Mouse (Mus musculus): ENCODE measurements around the gene Commd6.

DNA sequence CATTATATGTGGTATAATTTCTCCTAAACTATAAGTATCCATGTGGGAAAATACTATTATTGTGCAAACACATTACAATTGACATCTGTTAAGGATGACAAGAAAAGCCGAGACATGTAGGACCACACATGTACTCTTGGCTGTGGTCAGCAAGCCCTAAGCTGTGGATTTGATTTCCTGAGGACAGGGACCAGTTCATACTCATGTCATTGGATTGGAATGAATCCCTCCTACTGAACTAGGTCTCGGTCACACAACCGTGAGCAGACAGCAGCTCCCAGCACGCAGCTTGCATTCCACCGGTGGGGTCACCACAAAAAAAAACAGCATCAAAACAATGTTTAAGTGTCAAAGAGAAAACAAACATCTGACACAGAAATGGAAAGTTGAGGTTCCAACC is 46.5 kb downstream of the Commd6 start:
- TF ChIP-seq USF1 (IDR thresholded peaks at IDR 0.05; ENCODE audit: low read depth) (no peak), MYOG (IDR thresholded peaks at IDR 0.05; ENCODE audit: control insufficient read depth, extremely low read depth, insufficient read length) (no peak), CTCF (IDR thresholded peaks at IDR 0.05; ENCODE audit: control insufficient read depth, insufficient read depth, insufficient read length) (no peak), MYOD1 (IDR thresholded peaks at IDR 0.05; ENCODE audit: control insufficient read depth, insufficient read length, low read depth) (no peak), MAX (IDR thresholded peaks at IDR 0.05) (no peak), CEBPB (IDR thresholded peaks at IDR 0.05; ENCODE audit: low read depth) (no peak), FOSL1 (IDR thresholded peaks at IDR 0.05; ENCODE audit: insufficient read depth, low read length, poor library complexity, severe bottlenecking) (no peak)

Measured in C2C12 (cell line).